Mouse (Mus musculus): Measurements from ENCODE around the gene Akt1s1. TPM values are rescaled to one million over a fixed set of nuclear protein-coding genes. Genes with fewer than 3 reads are reported as not detected.

The Akt1s1 gene
- polyA plus RNA-seq, 1 experiment: 283 TPM

DNA sequence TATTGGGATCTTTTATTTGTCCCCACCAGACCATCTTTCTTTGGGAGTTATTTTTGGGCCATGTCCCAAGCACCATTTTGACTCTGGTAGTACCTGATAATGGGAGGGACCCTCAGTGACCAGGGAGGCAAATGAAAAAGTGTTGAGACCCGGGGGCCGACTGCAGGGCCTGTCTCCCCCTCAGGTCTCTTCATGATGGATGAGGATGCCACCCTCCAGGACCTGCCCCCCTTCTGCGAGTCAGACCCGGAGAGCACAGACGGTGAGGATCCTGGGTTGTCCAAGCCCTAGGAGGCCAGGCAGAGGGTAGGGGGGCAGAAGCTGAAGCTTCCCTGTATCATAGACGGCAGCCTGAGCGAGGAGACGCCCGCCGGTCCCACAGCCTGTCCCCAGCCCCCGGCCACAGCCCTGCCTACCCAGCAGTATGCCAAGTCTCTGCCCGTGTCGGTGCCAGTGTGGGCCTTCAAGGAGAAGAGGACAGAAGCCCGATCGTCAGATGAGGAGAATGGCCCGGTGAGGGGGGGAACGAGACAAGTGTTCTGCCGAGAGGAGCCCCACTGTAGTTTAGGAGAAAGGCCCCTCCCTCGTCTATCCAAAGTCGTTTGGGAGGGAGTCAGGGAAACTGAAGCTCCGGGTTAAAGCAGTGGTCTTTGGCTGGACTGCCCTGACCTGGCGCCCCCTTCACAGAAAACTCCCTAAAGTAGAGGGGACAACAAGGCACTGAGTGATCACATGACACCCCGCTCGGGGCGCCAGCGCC, 5.0 kb downstream of the Akt1s1 start:
- peaks cover 16% of the 10 kb centered on the region for H3K4me1 ChIP-seq (ENCODE audit: control insufficient read depth, insufficient read depth, insufficient read length, low read length)
- WGBS: 12% methylated on average over 26 of the region's 26 CpGs
- no peaks in the 10 kb centered on the region for H3K36me3 ChIP-seq (ENCODE audit: control insufficient read depth, insufficient read depth, low read length)
- no peak for TF ChIP-seq POLR2A (IDR thresholded peaks at IDR 0.05; ENCODE audit: low read depth, low read length)
- TF ChIP-seq CTCF (IDR thresholded peaks at IDR 0.05; ENCODE audit: extremely low read depth, insufficient read length, insufficient replicate concordance, low read depth, low read length): no peak
- peak overlapping the region; percentile 97 for H3K27ac ChIP-seq (ENCODE audit: insufficient read depth, low read depth, low read length)
- H3K4me3 ChIP-seq (ENCODE audit: low read depth, low read length): peak overlapping the region; percentile 86
- H3K27me3 ChIP-seq (ENCODE audit: control insufficient read depth, insufficient read depth, low read length): no peaks in the 10 kb centered on the region

GRCm38 (mm10) chr7:44854356-44855031, 5.7 kb downstream of the Akt1s1 start:
- Histone ChIP-seq H3K27ac (ENCODE audit: insufficient read depth, low read depth, low read length) (peak overlapping the region; percentile 97), H3K4me3 (ENCODE audit: low read depth, low read length) (peak overlapping the region; percentile 86), H3K27me3 (ENCODE audit: control insufficient read depth, insufficient read depth, low read length) (no peaks in the 10 kb centered on the region), H3K36me3 (ENCODE audit: control insufficient read depth, insufficient read depth, low read length) (no peaks in the 10 kb centered on the region), H3K4me1 (ENCODE audit: control insufficient read depth, insufficient read depth, insufficient read length, low read length) (peaks cover 16% of the 10 kb centered on the region)
- under 1% methylated on average over 45 of the region's 45 CpGs for WGBS
- TF ChIP-seq POLR2A (IDR thresholded peaks at IDR 0.05; ENCODE audit: low read depth, low read length) (peak; percentile 89), CTCF (IDR thresholded peaks at IDR 0.05; ENCODE audit: extremely low read depth, insufficient read length, insufficient replicate concordance, low read depth, low read length) (0 out of 2 replicates have a peak, but pooled peaks have one; percentile 3)

DNA sequence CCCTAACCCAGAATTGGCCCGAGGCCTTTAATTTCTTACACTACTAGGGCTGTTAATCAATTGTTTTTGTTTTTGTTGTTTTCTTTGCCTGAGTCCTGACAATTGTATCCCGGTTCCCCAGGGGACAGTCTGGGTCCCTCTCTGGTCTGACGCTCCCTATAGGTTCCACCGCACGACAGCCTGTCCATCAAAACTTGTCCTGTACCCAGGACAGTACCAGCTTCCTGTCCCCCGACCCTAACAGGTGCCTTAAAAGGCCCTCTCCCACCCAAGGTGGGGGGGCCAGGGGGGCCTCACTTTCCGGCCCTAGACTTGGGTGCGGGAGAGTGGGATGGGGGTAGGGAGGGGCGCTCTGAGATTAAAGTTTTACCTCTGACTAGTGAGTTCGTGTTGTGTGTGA, 6.2 kb downstream of the Akt1s1 start:
- TF ChIP-seq POLR2A (IDR thresholded peaks at IDR 0.05; ENCODE audit: low read depth, low read length): no peak
- TF ChIP-seq CTCF (IDR thresholded peaks at IDR 0.05; ENCODE audit: extremely low read depth, insufficient read length, insufficient replicate concordance, low read depth, low read length): no peak
- H3K36me3 ChIP-seq (ENCODE audit: control insufficient read depth, insufficient read depth, low read length): no peaks in the 10 kb centered on the region
- H3K27me3 ChIP-seq (ENCODE audit: control insufficient read depth, insufficient read depth, low read length): no peaks in the 10 kb centered on the region
- peak overlapping the region; percentile 97 for H3K27ac ChIP-seq (ENCODE audit: insufficient read depth, low read depth, low read length)
- H3K4me1 ChIP-seq (ENCODE audit: control insufficient read depth, insufficient read depth, insufficient read length, low read length): peaks cover 16% of the 10 kb centered on the region
- H3K4me3 ChIP-seq (ENCODE audit: low read depth, low read length): peak overlapping the region; percentile 86
- 13% methylated on average over 10 of the region's 10 CpGs for WGBS

DNA sequence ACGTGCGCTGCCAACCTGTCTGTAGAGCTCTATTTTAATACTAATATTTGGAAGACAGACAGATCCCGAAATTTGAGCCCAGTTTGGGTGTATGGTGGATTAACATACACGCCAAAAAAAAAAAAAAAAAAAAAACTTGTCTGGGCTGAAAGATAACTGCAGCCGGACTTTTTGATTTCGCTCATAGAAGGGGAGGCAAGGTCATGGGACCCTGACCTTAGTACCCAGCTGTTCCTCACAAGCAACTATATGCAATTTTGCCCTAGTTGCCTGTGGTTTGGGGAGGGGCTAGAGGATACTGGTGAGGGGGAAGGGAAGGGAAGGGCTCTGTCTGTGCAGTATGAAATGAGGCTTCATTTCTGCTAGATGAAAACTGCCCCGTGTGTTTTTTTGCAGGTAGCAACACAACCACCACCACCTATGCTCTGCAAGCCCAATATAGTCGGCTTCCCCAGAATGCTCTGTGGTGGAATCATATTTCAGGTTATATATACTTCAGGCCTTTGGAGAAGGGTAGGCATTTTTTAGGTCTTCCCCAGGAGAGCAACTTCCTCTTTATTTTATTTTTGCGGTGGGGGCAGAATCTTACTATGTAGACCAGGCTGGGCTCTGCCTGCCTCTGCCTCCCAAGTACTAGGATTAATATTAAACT, 7.6 kb downstream of the Akt1s1 start:
- Histone ChIP-seq H3K27ac (ENCODE audit: insufficient read depth, low read depth, low read length) (peak overlapping the region; percentile 61), H3K4me3 (ENCODE audit: low read depth, low read length) (no peak overlapping the region), H3K27me3 (ENCODE audit: control insufficient read depth, insufficient read depth, low read length) (no peaks in the 10 kb centered on the region), H3K36me3 (ENCODE audit: control insufficient read depth, insufficient read depth, low read length) (no peaks in the 10 kb centered on the region; the same call in 1 of the 2 replicates), H3K4me1 (ENCODE audit: control insufficient read depth, insufficient read depth, insufficient read length, low read length) (peaks cover 11% of the 10 kb centered on the region)
- WGBS: 47% methylated on average over 9 of the region's 9 CpGs
- TF ChIP-seq CTCF (IDR thresholded peaks at IDR 0.05; ENCODE audit: extremely low read depth, insufficient read length, insufficient replicate concordance, low read depth, low read length) (no peak), POLR2A (IDR thresholded peaks at IDR 0.05; ENCODE audit: low read depth, low read length) (no peak)

DNA sequence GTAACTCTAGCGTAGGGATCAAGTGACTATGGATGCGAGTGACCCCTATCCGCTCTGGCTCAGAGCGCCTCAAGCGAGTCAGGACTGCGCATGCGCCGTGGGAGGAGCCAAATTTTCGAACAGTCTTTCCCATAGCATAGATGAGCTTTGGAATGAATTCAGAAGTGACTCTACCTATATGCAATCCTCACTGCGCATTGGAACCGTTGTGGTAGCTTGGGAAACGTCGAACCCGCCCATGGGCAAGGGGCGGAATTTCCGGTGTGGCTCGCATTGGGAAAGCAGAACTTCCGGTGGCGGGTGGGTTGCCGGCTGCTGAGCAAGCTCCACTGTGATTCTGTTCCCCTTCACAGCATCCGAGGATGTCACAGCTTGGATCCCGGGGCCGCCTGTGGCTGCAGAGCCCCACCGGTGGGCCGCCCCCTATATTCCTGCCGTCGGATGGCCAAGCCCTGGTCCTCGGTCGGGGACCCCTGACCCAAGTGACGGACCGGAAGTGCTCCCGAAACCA, 8.3 kb downstream of the Akt1s1 start, which contains the start of gene Pnkp:
Gene Pnkp (plus strand): TSS at position 98 of the 511 bp plus-strand sequence.
- no peaks in the 10 kb centered on the region for H3K27me3 ChIP-seq (ENCODE audit: control insufficient read depth, insufficient read depth, low read length)
- peak within 1 kb of the TSS; percentile 74 for H3K4me3 ChIP-seq (ENCODE audit: low read depth, low read length)
- H3K4me1 ChIP-seq (ENCODE audit: control insufficient read depth, insufficient read depth, insufficient read length, low read length): peaks cover 11% of the 10 kb centered on the region
- H3K27ac ChIP-seq (ENCODE audit: insufficient read depth, low read depth, low read length): peak within 1 kb of the TSS; percentile 61
- peaks cover 3% of the 10 kb centered on the region for H3K36me3 ChIP-seq (ENCODE audit: control insufficient read depth, insufficient read depth, low read length)
- WGBS: under 1% methylated on average over 32 of the region's 32 CpGs
- TF ChIP-seq POLR2A (IDR thresholded peaks at IDR 0.05; ENCODE audit: low read depth, low read length) (0 out of 2 replicates have a peak, but pooled peaks have one; percentile 20), CTCF (IDR thresholded peaks at IDR 0.05; ENCODE audit: extremely low read depth, insufficient read length, insufficient replicate concordance, low read depth, low read length) (no peak)

DNA sequence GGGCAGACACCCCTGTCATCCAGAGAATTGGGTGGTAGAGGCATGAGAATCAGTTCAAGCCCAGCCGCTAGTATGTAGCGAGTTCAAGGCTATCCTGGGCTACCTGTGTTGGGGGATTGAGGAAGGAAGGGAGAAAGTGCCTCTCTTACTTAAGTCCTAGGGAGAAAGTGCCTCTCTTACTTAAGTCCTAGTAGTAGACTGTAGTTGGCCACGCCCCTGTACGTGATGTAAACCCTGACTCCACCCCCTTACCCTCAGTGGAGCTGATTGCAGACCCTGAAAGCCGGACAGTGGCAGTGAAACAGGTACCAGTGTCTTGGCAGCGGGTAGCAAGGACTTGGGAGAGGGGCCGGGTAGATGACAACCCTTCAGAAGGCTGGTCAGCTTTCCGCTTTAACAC, 9.1 kb downstream of the Akt1s1 start:
- H3K27ac ChIP-seq (ENCODE audit: insufficient read depth, low read depth, low read length): no peak overlapping the region
- peaks cover 11% of the 10 kb centered on the region for H3K36me3 ChIP-seq (ENCODE audit: control insufficient read depth, insufficient read depth, low read length)

More for the DNA sequence above, 9.1 kb downstream of the Akt1s1 start:
- no peaks in the 10 kb centered on the region for H3K27me3 ChIP-seq (ENCODE audit: control insufficient read depth, insufficient read depth, low read length)
- TF ChIP-seq POLR2A (IDR thresholded peaks at IDR 0.05; ENCODE audit: low read depth, low read length): no peak
- no peak for TF ChIP-seq CTCF (IDR thresholded peaks at IDR 0.05; ENCODE audit: extremely low read depth, insufficient read length, insufficient replicate concordance, low read depth, low read length)
- peak overlapping the region; percentile 74; the same call in 1 of the 2 replicates for H3K4me3 ChIP-seq (ENCODE audit: low read depth, low read length)
- H3K4me1 ChIP-seq (ENCODE audit: control insufficient read depth, insufficient read depth, insufficient read length, low read length): peaks cover 11% of the 10 kb centered on the region
- WGBS: 29% methylated on average over 8 of the region's 8 CpGs
